Mouse (Mus musculus): ENCODE measurements around the gene Fgfbp3.
A peak's percentile ranks its signal among the peaks of the same experiment; 100 is the strongest.
"Not testable (repeated sequence)": the region's sequence is repeated elsewhere in the genome, so short reads cannot be mapped to it uniquely, and the experiment has no call there.

Gene Fgfbp3

DNA sequence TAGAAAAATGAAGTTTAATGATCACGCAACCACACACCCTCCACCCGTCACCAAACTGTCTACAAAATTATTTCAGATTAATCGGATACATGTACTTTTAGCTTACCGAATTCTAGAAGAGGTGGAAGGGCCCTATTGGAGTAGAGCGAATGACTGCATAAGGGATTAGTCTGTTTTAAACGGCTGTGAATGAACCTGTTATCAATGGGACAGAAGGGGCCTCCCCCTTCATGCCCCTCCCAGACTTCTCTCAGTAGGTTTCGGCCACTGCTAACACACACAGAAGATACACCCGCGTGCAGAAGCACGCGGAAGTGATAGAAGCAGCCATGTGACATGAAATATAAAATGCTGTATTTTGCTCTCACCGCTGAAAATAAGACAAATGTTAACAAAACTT, at the start of gene Fgfbp3:
Gene Fgfbp3 (minus strand): TSS at position 150 of the 400 bp plus-strand sequence.
- DNase-seq (ENCODE audit: low read depth, low spot score): peak; percentile 53

DNA sequence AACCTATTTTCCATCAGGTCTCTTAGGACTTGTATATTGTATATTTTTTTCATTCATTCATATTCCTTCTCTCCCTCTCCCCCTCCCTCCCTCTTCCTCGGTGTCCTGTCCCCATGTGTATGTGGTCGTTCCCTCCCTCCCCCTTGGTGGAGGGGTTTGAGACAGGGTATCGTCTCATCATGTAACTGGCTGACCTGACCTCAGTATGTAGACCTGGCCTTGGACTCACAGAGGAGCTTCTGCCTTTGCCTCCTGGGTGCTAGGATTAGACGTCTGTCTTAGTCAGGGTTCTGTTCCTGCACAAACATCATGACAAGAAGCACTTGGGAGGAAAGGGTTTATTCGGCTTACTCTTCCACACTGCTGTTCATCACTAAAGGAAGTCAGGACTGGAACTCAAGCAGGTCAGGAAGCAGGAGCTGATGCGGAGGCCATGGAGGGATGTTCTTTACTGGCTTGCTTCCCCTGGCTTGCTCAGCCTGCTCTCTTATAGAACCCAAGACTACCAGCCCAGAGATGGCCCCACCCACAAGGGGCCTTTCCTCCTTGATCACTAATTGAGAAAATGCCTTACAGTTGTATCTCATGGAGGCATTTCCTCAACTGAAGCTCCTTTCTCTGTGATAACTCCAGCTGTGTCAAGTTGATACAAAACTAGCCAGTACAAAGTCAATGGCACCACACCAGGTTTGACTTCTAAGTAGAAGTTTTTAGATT, 43.3 kb upstream of the Fgfbp3 start:
- DNase-seq (ENCODE audit: low read depth, low spot score): not testable (repeated sequence)

DNA sequence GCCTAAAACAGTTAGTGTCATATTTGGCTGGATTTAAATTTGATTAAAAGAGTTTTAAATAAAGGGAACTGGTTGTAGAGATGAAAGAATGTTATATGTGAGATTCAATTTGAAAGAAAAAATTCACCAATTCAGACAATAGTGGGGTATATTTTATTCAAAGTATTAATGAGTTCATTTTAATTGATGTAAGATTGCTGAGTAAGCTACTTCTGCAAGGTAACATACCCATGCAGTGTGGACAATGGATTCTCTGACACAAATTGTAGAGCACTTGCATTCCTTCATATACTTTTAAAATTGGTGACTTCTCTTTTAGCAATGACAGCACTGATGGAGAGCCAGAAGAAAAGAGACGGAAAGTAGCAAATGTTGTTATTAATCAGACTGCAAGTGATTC, 41.9 kb upstream of the Fgfbp3 start:
- no peak for DNase-seq (ENCODE audit: low read depth, low spot score)

DNA sequence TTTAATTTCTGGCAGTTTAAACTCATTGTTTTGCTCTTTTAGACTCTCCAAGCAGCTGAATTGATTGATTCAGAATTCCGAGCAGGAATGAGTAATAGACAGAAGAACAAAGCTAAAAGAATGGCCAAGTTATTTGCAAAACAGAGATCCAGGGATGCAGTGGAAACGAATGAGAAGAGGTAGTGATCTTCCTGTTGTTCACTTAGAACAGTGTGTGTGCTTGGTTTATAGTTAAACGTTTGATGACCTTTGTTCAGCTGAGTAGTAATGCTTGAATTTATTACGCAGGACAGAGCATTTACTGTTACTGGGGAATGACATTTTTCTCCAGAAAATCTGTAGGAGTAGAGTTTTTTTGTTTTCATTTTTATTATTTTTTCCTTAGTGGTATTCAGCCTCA, 38.9 kb upstream of the Fgfbp3 start:
- DNase-seq (ENCODE audit: low read depth, low spot score): no peak

DNA sequence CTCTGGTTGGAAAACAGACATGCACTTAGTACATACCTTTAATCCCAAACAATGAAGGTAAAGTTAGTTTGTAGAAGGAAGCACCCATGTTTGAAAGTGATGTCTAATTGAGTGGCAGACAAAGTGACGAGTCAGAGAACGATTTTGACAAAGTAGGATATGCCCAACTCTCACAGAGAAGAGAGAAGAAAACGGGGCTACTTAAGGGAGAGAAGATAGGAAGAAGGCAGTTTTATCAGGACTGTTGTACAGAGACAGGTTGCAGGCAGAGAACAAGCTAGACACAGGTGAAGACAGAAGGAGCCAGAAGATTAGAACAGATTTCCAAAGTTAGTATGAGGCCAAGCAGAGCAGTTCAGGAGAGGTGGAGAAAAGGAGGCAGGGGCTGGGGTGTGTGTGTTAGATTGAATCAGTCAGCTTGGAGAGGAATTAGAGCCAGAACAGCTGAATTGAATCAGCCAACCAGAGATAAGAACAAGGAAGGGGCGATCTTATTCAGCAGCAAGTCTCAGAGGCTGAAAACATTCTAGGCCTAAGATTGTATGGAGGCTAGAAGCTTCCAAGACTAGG, 34.3 kb upstream of the Fgfbp3 start:
- no peak for DNase-seq (ENCODE audit: low read depth, low spot score)

DNA sequence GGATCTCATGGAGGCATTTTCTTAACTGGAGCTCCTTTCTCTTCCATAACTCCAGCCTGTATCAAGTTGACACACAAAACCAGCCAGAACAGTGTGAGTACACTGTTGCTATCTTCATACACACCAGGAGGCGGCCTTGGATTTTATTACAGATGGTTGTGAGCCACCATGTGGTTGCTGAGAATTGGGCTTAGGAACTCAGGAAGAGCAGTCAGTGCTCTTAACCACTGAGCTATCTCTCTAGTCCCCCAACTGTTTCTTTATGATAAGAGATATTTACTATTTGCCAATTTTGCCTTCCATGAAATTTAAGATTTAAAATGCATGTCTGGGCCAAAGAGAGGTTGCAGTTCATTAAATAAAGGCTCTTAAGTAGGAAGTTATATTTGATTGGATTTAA, 20.6 kb upstream of the Fgfbp3 start:
- DNase-seq (ENCODE audit: low read depth, low spot score): no peak

DNA sequence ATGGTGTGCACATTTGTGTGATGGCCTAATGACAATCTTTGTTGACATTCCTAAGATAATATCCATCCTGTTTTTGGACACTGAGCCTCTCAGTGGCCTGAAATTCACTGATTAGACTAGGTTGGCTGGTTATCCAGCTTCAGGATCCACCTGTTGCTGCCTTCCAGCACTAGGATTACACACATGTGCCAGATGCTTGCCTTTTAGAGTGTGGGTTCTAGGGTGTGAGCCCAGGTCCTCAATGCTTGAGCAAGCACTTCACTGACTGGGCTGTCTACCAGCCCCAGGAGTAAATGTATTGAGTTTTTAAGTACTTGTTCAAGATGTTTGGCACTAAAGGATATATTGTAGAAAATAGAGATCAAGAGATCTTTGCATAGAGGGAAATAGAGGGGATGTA, 18.6 kb upstream of the Fgfbp3 start:
- DNase-seq (ENCODE audit: low read depth, low spot score): no peak

DNA sequence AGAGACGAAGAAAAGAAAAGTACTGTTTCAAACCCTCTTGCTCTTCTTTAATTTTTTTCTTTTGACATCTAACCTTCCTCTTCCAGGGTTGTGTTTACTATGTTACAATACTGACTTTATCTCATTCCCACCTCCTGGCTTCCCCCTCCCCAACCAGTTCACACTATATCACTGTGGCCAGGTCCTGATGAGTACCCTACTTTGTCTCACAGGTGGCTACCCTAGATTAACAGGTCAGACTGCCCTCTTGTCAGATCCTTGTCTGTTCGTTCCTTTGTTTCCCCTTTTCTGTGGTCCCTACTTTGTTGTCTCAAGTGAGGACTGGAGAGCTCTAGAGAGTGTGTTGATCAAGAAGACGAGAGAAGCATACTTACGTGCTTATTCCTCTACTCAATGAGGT, 16.9 kb upstream of the Fgfbp3 start:
- no peak for DNase-seq (ENCODE audit: low read depth, low spot score)

DNA sequence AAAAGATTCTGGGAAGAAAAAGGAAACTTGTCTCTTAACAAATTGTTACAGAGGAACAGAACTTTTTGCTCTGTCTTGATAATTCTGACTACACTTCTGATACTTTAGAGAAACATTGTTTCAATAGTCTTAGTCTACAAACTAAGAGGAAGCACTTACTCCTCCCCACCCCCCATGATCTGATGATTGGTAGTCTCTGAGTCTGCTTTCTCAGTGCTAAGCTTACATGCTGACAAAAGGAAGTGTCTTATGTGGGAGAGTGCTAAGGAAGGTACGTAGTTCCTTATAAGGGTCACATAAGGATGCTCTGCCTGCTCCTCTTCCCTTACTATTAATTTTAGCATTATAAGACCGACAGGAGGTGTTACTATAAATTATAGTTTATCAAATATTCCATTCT, 13.2 kb upstream of the Fgfbp3 start:
- no peak for DNase-seq (ENCODE audit: low read depth, low spot score)

DNA sequence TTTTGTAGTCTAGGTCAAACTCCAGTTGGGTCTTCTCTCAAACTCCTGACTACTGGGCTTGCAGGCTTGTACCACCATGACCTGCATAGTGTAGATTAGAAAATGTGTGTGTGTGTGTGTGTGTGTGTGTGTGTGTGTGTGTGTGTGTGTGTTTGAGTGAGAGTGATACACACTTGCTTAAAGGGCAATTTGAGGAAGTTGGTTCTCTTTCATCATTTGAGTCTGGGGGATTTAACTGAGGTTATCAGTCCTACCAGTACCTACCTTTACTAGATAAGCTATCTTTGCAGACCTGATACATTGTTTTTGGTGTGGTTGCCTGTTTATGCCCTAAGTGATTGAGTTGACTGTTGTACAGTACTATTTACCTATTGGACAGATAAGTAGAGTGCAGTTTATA, 12.7 kb upstream of the Fgfbp3 start:
- DNase-seq (ENCODE audit: low read depth, low spot score): no peak

DNA sequence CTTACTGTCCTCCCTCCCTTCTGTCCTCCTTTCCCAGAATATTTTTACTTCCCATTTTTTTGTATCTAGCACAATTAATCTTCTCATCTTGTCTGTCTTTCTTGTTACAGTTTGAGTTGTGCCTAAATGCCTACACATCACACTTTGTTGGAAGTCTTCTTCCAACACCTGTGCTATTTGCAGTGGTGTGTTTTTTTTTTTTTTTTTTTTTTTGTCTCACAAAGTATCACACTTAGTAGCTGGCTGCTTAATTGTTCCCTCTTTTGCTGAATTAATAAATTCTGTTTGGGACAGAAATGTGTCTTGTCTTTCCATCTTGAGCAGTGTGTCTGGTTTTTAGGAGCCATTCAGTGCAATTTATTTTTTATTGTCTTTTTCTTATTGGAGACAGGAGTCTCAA, 10.4 kb upstream of the Fgfbp3 start:
- no peak for DNase-seq (ENCODE audit: low read depth, low spot score)

DNA sequence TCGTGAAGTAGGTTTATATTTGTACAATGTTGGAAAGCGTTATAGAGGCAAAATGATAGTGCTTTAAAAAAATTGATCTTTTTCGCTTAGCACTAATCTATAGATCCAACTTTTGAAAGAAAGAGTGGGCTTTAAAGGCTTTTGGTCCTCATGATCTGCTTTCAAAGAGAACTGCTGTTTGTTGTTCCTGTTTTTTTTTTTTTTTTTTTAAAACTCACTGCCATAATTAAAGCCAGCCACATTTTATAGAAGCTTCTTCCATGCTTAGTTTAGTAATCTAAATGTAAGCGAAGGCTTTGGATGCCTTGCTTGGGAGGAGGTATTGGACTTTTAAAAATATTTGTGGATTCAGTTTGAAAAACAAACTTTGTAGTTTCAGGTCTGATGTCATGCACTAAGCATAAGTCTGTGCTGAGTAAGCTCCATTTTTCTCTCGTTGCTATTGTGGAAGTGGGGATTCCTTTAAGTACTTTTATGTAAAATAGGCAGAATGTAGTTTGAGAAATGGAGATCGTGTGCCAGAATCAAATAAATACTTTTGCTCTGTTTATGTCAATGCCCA, 8.5 kb upstream of the Fgfbp3 start:
- no peak for DNase-seq (ENCODE audit: low read depth, low spot score)

DNA sequence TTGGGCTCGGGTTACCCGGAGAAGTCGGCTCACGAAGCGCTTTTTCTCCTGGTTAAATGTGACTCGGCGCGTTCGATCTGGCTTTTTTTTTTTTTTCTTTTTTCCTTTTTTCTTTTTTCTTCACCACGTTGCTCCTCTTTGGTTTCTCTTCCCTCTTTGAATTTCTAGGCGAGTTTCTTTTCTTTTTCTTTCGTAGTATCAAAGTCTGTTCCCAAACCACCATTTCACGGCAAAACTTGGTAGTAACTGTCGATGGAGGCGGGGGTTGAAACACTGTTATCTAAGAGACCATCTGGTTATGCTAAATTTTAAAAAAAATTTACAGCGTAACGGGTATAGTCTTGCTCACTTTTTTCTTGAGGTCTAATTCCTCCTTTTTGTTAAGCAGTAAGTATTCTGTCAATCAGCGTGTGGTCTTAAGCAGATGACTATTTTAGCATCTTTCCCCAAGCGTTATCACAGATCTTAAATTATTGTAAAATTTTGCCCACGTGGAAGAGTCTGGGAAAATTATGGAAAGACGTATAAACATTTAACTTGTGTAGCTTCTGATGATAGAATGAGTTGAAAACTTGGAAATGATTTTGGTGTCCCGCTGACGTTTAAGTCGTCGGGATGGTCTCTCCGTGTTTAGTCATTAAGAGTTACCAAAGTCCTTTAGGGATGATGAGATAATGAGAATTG, 7.3 kb upstream of the Fgfbp3 start:
- no peak for DNase-seq (ENCODE audit: low read depth, low spot score)

DNA sequence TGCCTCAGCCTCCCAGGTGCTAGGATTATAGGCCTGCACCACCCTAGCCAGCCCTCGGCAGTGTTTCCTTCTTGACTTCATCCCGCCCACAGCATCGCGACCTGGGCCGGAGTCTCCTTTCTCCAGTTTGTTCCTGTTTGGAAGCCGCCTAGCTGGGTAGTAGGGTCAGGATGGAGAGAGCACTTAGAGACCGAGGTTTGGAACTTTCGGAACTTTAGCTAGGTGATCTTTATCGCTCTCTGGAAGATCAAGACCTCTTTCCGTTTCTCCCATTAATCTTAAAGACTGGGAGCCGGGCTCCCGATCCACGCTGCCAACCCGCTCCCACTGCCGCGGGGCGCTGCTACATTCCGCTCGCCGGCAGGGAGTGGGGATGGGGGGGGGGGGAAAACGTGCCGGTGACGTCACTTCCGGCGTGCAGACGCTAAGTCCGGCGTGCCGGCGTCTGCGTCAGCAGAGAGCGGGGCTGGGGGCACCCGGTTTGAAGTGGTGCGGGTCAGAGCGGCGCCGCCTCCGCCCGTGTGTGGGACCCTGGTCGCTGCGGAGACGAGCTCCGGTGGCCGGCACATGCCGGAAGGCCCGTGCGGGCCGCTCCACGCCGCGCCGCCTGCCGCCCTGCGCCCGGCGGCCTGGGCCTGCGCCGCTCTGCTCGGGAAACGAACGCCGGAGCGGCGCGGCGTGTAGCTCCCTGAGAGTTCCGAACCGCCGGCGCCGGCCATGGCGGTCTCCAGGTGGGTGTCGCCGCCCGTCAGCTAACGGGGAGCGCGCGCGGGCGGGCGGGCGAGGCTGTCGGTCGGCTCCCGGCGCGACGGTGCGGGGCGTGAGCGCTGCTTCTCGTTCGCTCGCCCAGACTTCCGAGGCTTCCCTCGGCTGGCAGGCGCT, 6.5 kb upstream of the Fgfbp3 start, which contains the start of gene Btaf1:
Gene Btaf1 (plus strand): TSS at position 409 of the 882 bp plus-strand sequence.
- peak; percentile 94 for DNase-seq (ENCODE audit: low read depth, low spot score)

DNA sequence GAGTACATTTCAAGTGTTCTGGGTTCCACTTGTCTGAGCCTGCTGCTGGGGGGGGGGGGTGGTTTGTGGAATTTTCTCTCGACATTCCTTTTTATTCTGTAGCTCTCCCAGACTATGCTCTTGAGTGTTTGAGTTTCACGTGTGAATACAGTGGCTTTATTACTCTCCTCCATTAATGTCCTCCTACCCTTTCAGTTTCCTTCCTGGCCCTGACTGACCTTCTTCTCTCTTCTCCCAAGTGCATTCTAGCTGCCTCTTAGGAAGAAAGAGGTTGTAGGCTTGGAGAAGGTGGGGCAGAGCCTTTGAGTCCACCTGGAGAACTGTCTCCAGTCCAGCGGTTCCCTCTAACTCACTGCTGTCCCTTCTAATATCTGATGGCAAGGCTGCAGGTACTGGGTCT, 3.5 kb upstream of the Fgfbp3 start:
- DNase-seq (ENCODE audit: low read depth, low spot score): no peak

DNA sequence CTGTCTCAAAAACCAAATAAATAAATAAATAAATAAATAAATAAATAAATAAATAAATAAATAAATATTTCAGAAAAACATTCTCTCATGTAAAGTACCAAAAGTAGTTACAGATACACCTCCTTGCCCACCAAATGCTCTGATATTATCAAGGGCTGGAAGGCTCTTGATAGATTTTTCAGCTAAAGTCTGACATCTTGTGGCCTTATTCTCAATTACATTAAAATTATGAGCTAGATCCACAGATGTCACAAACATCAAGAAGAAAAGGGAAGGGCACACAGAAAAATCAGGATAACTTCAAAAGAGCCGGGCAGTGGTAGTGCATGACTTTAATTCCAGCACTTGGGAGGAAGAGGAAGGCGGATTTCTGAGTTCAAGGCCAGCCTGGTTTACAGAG, 2.6 kb upstream of the Fgfbp3 start:
- DNase-seq (ENCODE audit: low read depth, low spot score): peak; percentile 63

DNA sequence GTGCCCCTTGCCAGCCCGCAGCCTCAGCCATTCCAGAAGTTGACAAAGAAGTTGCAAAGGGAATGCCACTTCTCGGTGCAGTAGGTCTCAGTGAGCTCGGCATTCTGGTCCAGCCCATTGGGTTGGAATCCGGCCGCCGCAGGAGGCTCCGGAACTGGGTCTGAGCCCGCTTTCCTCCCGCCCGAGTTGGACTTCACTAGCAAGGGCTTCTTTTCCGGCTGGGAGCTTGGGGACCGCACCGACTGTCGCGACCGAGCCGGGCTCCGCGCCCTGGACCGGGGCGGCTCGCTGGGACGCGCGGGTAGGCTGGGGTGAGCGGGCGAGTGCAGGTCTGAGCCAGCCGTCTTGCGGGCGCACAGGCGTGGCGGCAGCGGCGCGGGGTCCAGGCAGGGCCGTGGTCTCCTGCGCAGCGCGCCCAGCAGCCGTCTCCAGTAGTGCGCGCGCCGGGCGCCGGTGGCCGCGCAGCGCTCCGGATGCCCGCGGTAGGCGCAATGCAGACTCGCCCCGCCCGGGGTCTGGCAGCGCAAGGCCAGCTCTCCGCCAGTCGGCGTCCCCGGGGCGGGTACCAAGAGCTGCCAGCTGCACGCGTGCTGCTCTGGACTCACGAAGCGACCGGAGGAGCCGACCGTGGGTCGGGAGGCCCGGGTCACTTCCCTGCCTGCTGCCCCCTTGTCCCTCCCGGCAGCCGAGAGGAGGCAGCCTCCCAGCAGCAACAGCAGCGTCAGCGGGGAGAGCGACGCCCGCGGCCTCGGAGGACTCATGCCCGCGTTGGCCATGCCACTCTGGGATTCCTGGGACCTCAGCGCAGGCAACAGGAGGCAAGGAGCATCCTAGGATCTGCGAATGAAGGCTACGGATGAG, 744 bp downstream of the Fgfbp3 start:
- DNase-seq (ENCODE audit: low read depth, low spot score): peak; percentile 83

DNA sequence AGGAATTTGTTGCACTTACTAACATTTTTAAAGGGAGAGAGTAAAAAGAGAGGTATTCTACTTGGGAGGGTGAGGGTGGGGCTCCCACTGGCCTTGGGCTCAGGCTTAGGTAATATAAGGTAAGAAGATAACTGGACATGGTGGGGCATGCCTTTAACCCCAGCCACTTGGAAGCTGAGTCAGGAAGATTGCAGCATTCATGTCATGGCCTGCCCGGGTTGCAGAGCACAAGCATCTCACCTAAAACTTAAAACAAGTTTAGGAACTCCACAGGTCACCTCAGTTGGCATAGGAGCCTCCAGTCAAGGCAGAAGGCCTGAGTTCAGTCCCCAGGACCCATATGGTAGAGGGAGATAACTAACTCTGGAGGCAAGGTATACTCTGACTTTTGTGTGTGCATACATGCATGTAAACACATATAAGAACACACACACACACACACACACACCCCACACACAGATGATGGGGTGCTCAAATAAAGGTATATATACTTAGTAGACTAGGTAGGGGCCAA, 2.5 kb downstream of the Fgfbp3 start:
- no peak for DNase-seq (ENCODE audit: low read depth, low spot score)

DNA sequence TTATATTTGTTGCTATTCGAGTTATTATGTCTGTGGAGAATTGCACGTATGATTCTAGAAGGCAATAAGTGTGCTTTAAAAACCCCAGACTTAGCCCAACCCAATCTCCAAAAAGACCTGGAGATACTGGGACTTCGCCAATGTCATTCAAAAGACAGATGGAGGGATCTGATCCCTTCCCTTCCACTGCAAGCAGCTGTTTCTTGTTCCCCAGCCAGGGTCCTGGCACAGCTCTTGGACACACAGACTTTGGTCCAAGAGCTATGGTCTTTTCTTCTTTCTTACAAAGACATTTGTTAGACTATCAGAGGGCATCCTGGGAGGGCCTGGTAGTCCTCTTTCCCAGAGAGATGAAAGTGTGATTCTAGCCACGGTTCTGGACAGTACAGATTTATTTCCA, 3.2 kb downstream of the Fgfbp3 start:
- DNase-seq (ENCODE audit: low read depth, low spot score): no peak

DNA sequence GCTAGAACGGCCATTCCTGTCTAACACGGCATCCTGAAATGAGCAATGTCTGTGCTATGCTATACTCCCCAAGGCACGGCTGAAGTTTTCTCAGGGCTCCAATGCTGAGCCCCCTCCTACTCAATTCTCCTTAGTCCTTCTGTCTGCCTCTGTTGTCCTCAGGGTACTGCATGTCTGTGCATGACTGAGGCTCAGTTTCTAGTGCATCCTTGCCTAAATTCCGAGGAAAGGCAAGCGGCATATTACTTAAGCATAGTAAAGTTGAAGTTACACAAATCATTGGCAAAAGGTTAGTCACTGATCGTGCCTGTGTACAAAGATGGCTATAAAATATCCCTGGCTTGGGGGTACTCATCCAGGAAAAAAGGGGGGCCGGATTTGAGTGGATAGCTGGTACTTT, 6.4 kb downstream of the Fgfbp3 start:
- DNase-seq (ENCODE audit: low read depth, low spot score): no peak

All from mesoderm, embryonic 11.5 days (tissue).